Comparison of ENCODE assay signal across 15 mouse cellular contexts in the genomic region with DNA sequence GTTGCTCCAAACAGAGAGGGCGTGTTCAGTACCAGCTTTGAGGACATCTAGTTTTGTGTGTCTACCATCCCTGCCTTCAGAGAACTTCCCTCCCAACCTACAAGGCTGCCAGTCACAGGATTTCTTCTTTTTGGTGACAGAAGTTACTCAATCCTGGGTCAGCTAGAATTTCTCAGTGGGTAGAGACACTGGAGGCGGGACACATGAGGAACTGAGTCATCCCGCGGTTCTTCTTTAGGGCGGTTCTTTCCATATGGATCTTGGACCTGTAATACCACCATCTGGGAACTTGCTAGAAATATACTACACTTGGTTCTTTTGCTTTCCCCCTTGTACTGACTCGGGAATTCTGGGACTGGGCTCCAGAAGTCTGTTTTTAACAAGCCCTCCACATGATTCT. TPM values are rescaled to one million over a fixed set of nuclear protein-coding genes. Genes with fewer than 3 reads are reported as not detected.
DNase-seq lines count a peak whose midpoint lies in the region; TF ChIP-seq lines count a peak whose summit lies in the region.
"Had no signal": no experiment of that assay in that cellular context is flagged by ENCODE, and none has a peak within 500 bp of the region (broad histone marks: within the 10 kb centered on the region; RNA-seq: fewer than 3 reads in every experiment).

No protein-coding gene starts in this region.

- no peak for TF ChIP-seq CTCF in lung, adult 2 months (IDR thresholded peaks at IDR 0.05; ENCODE audit: insufficient read depth, low read length)

- 0 out of 2 replicates have a peak, but pooled peaks cover 3% of the 10 kb centered on the region for H3K9me3 ChIP-seq in limb, embryonic 10.5 days (replicated peaks)
- H3K9me3 ChIP-seq: hindbrain, embryonic 13.5 days; midbrain, embryonic 15.5 days had no signal

- H3ac ChIP-seq in myocyte (ENCODE audit: control insufficient read depth, insufficient read length), result no peak overlapping the region

- no peak overlapping the region for H3K27ac ChIP-seq in limb, embryonic 10.5 days
- H3K27ac ChIP-seq: embryonic facial prominence, embryonic 15.5 days; hindbrain, embryonic 13.5 days; liver, embryonic 15.5 days; midbrain, embryonic 15.5 days had no signal

- H3K4me1 ChIP-seq in lung, adult 2 months (ENCODE audit: control insufficient read depth, insufficient read depth, low read length), result no peaks in the 10 kb centered on the region
- no peaks in the 10 kb centered on the region for H3K4me1 ChIP-seq in limb, embryonic 10.5 days
- H3K4me1 ChIP-seq: embryonic facial prominence, embryonic 15.5 days; heart, embryonic 12.5 days; hindbrain, embryonic 13.5 days; midbrain, embryonic 15.5 days had no signal

- no peaks in the 10 kb centered on the region for H3K36me3 ChIP-seq in myocyte (ENCODE audit: control insufficient read depth, insufficient read depth)
- H3K36me3 ChIP-seq in limb, embryonic 10.5 days, result no peaks in the 10 kb centered on the region
- H3K36me3 ChIP-seq: embryonic facial prominence, embryonic 15.5 days; heart, embryonic 12.5 days; hindbrain, embryonic 13.5 days; liver, embryonic 15.5 days; midbrain, embryonic 15.5 days had no signal

- no peak for TF ChIP-seq POLR2A in lung, adult 2 months (IDR thresholded peaks at IDR 0.05; ENCODE audit: borderline replicate concordance, extremely low read depth, low read depth, low read length)
- TF ChIP-seq POLR2A in myocyte (IDR thresholded peaks at IDR 0.05; ENCODE audit: insufficient read length, low read depth), result no peak

- H3K4me2 ChIP-seq in myocyte (ENCODE audit: low read depth), result peak overlapping the region; percentile 72
- H3K4me2 ChIP-seq: embryonic facial prominence, embryonic 15.5 days; heart, embryonic 12.5 days; hindbrain, embryonic 13.5 days; liver, embryonic 15.5 days; midbrain, embryonic 15.5 days had no signal

- no peak overlapping the region for H3K4me3 ChIP-seq in lung, adult 2 months (replicated peaks; ENCODE audit: extremely low read depth, low read depth, low read length)
- H3K4me3 ChIP-seq in myocyte, result no peak overlapping the region
- no peak overlapping the region for H3K4me3 ChIP-seq in limb, embryonic 10.5 days
- H3K4me3 ChIP-seq: embryonic facial prominence, embryonic 15.5 days; heart, embryonic 12.5 days; hindbrain, embryonic 13.5 days; liver, embryonic 15.5 days; midbrain, embryonic 15.5 days had no signal

- no peaks in the 10 kb centered on the region for H3K79me2 ChIP-seq in myocyte (ENCODE audit: control insufficient read depth, insufficient read depth)

- H3K27me3 ChIP-seq in myocyte (ENCODE audit: control insufficient read depth, insufficient read depth, insufficient read length), result no peaks in the 10 kb centered on the region
- H3K27me3 ChIP-seq in limb, embryonic 10.5 days (ENCODE audit: low read depth, poor library complexity, severe bottlenecking), result no peaks in the 10 kb centered on the region
- H3K27me3 ChIP-seq: embryonic facial prominence, embryonic 15.5 days; heart, embryonic 12.5 days; hindbrain, embryonic 13.5 days; liver, embryonic 15.5 days; midbrain, embryonic 15.5 days had no signal

- DNase-seq in frontal cortex, postnatal 36 days (ENCODE audit: low spot score in 2 of 2), result peak; percentile 56 to 68
- no peak for DNase-seq in frontal cortex, postnatal 25 days (ENCODE audit: low spot score in 2 of 2)
- DNase-seq in lung, adult 18-20 months, result peak; percentile 29 to 46
- DNase-seq in lung, adult 2 months, result no peak
- peak; percentile 40 to 59 for DNase-seq in left cerebral cortex, adult 18-20 months (ENCODE audit: low spot score in 2 of 2)
- no peak for DNase-seq in retina, embryonic 14.5 days (ENCODE audit: low spot score)
- DNase-seq in limb, embryonic 10.5 days (ENCODE audit: low spot score), result no peak
- DNase-seq: kidney, adult 18-20 months; thymus, adult 2 months had no signal

- WGBS in lung, adult 2 months, result 82% methylated on average over 6 of the region's 6 CpGs
- WGBS in limb, embryonic 10.5 days, result 91% methylated on average over 6 of the region's 6 CpGs

TF ChIP-seq in myocyte, 11 proteins besides CTCF, POLR2A, EP300 and RAD21:
- TF ChIP-seq CEBPB (IDR thresholded peaks at IDR 0.05; ENCODE audit: insufficient read depth, poor library complexity, severe bottlenecking) (peak; percentile 81), MAX (IDR thresholded peaks at IDR 0.05; ENCODE audit: low read depth) (no peak)
TF ChIP-seq in myocyte: peak in this region for 1.

RNA-seq across cellular contexts. Expression of gene Eya3, which starts 20.9 kb away (rescaled TPM):
- 16.6 and 19.5 TPM in 2 replicates for polyA plus RNA-seq in lung, adult 2 months (2012; rRNA removed)
- 10 to 100 TPM; 32.3 to 34.6 TPM for total RNA-seq in left cerebral cortex, adult 18-20 months (2021)
- 22.2 TPM for polyA plus RNA-seq in myocyte (2012; fragmentation: generic; extraction: Trizol)
- polyA plus RNA-seq in limb, embryonic 10.5 days (2016; fragmentation: Nextera tagmentation; extraction: Ambion mirVana), result 41.9 and 43.0 TPM in 2 replicates

RNA-seq across cellular contexts. Expression of gene Ptafr, which starts 54.0 kb away (rescaled TPM):
- 5.0 and 5.3 TPM in 2 replicates for polyA plus RNA-seq in lung, adult 2 months (2012; rRNA removed)
- total RNA-seq in left cerebral cortex, adult 18-20 months (2021), result 1 to 10 TPM; 1.4 to 1.7 TPM
- polyA plus RNA-seq in myocyte (2012; fragmentation: generic; extraction: Trizol), result not detected
- 0.20 and 0.25 TPM in 2 replicates for polyA plus RNA-seq in limb, embryonic 10.5 days (2016; fragmentation: Nextera tagmentation; extraction: Ambion mirVana)

Comparison
In these comparisons a context has a peak if more than half of its experiments do, and no peak if none do; other contexts are left out.
1. DNase-seq: peak in frontal cortex, postnatal 36 days (2 of 2), lung, adult 18-20 months (2 of 2) and left cerebral cortex, adult 18-20 months (2 of 2); none in frontal cortex, postnatal 25 days (0 of 2), lung, adult 2 months (single experiment), retina, embryonic 14.5 days (single experiment) and limb, embryonic 10.5 days (single experiment).